Mouse (Mus musculus): ENCODE measurements around the gene Rab25.

- TF ChIP-seq POLR2A (IDR thresholded peaks at IDR 0.05; ENCODE audit: insufficient read depth, low read depth, low read length) (no peak), CTCF (IDR thresholded peaks at IDR 0.05) (no peak)
These were observed 16.5 kb downstream of the Rab25 start for GRCm38 (mm10) chr3:88531348-88532298.

Data from heart, adult 2 months (tissue).